Mouse (Mus musculus) liver, embryonic 14 days (tissue): ENCODE data around the gene Olfr905. TPM values are rescaled to one million over a fixed set of nuclear protein-coding genes. Genes with fewer than 3 reads are reported as not detected.

Experiments
- polyA plus RNA-seq: library from polyadenylated mRNA; depleted of rRNA; stranded (reverse); fragments of >200 nt; gene quantifications from 2 replicates; pipeline ENCODE4 v1.2.3, GENCODE M21; 2012; rRNA removed

The Olfr905 gene
- polyA plus RNA-seq = not detected in 2 replicates

GRCm38 (mm10) chr9:38470807-38471206 lies at the start of gene Olfr905:
Gene Olfr905, plus strand, starts transcription at chr9:38471107.

DNA sequence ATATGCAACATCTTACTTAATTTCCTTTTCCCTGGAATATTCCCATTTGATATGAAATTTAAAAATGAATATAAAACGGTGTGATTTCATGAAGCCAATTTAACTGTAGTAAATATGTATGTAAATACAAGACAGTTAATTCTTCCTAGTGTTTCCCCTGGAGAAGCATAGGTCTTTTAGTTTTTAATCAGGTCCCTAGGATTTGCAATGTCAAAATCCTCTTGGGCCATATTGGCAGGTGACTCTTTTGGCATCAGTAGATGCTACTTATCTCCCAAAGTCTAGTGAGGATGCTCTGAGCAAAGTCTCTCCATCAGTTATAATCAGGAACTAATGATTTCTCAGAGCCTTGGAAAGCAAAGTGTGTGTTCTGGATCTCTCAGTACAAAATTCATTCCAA lies 41.8 kb upstream of the Olfr905 start, which contains the start of gene Olfr901:
Gene Olfr901, plus strand, starts transcription at position 301 of the 400 bp plus-strand sequence.

GRCm38 (mm10) chr9:38447352-38447751 lies 23.6 kb upstream of the Olfr905 start, which contains the start of gene Olfr902:
Gene Olfr902, plus strand, starts transcription at chr9:38447652.

DNA sequence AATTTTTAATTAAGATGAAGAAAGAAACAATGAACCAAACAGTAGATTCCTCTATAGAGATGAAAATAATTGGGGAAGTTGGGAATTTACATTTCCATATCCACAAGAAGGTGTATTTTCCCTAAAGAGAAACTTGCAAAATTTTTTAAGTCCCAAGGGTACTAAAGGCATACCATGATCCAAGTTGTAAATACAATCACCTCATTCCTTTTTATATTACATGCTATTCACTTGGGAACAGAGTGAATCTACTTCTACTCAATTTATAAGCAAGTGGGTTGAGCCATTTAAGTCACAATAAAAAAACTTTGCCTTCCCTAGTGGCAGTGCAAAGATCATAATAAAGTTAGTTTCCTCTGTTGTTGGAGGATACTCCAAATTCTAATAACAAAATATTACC lies 8.1 kb upstream of the Olfr905 start, which contains the start of gene Olfr904:
Gene Olfr904, plus strand, starts transcription at position 301 of the 400 bp plus-strand sequence.

DNA sequence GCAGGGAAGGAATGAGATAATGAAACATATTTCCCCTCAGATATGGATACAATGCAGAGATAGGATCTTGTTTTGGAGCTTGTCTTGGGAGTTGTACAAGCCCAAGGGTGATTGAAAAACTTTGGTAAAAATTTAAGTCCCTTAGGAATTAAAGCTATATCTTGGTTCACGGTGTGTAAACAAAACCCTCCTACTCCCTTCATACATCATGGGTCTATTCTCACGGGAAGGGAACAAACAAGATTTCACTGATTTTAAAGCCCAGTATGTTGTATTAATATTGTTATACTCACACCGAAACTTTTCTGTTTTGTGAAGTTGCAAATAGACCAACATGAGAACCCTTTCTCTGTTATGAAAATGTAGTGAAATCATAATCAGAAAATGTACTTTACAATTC lies 15.9 kb downstream of the Olfr905 start, which contains the start of gene Olfr906:
Gene Olfr906, plus strand, starts transcription at position 301 of the 400 bp plus-strand sequence.

GRCm38 (mm10) chr9:38495501-38495900 lies 24.6 kb downstream of the Olfr905 start, which contains the start of gene Olfr907:
Gene Olfr907, plus strand, starts transcription at chr9:38495801.

GRCm38 (mm10) chr9:38521280-38521679 lies 50.4 kb downstream of the Olfr905 start, which contains the start of gene Olfr911-ps1:
Gene Olfr911-ps1, plus strand, starts transcription at chr9:38521580.

Other genes starting within 250 kb of the Olfr905 start
- not detected in 2 replicates for gene Olfr143, start 218.3 kb upstream of the Olfr905 start, polyA plus RNA-seq
- gene Olfr895, start 203.3 kb upstream of the Olfr905 start, polyA plus RNA-seq = not detected in 2 replicates
- not detected in 2 replicates for gene Olfr896-ps1, start 180.0 kb upstream of the Olfr905 start, polyA plus RNA-seq
- not detected in 2 replicates for gene Olfr25, start 142.0 kb upstream of the Olfr905 start, polyA plus RNA-seq
- not detected in 2 replicates for gene Olfr898, start 122.7 kb upstream of the Olfr905 start, polyA plus RNA-seq
- not detected in 2 replicates for gene Olfr250, start 104.2 kb upstream of the Olfr905 start, polyA plus RNA-seq
- gene Olfr251, start 94.0 kb upstream of the Olfr905 start, polyA plus RNA-seq = not detected in 2 replicates
- gene Olfr147, start 69.4 kb upstream of the Olfr905 start, polyA plus RNA-seq = not detected in 2 replicates
- not detected in 2 replicates for gene Olfr901, start 41.7 kb upstream of the Olfr905 start, polyA plus RNA-seq
- gene Olfr902, start 23.5 kb upstream of the Olfr905 start, polyA plus RNA-seq = not detected in 2 replicates
- not detected in 2 replicates for gene Olfr904, start 8.0 kb upstream of the Olfr905 start, polyA plus RNA-seq
- gene Olfr906, start 16.0 kb downstream of the Olfr905 start, polyA plus RNA-seq = not detected in 2 replicates
- gene Olfr907, start 24.7 kb downstream of the Olfr905 start, polyA plus RNA-seq = not detected in 2 replicates
- not detected in 2 replicates for gene Olfr911-ps1, start 50.5 kb downstream of the Olfr905 start, polyA plus RNA-seq
- gene Olfr910, start 66.7 kb downstream of the Olfr905 start, polyA plus RNA-seq = not detected in 2 replicates
- not detected in 2 replicates for gene Olfr912, start 109.1 kb downstream of the Olfr905 start, polyA plus RNA-seq
- gene Olfr913, start 121.7 kb downstream of the Olfr905 start, polyA plus RNA-seq = not detected in 2 replicates
- not detected in 2 replicates for gene Olfr914, start 134.0 kb downstream of the Olfr905 start, polyA plus RNA-seq
- gene Olfr916, start 188.8 kb downstream of the Olfr905 start, polyA plus RNA-seq = not detected in 2 replicates
- not detected in 2 replicates for gene Olfr917, start 194.7 kb downstream of the Olfr905 start, polyA plus RNA-seq
- not detected in 2 replicates for gene Olfr918, start 203.5 kb downstream of the Olfr905 start, polyA plus RNA-seq
- gene Olfr919, start 232.6 kb downstream of the Olfr905 start, polyA plus RNA-seq = not detected in 2 replicates
- gene Vwa5a, start 247.2 kb downstream of the Olfr905 start, polyA plus RNA-seq = 4.3 and 5.0 TPM in 2 replicates